Mouse (Mus musculus): ENCODE measurements around the gene Prr12.

- TF ChIP-seq CTCF (IDR thresholded peaks at IDR 0.05; ENCODE audit: low read depth) (no peak), EP300 (optimal IDR thresholded peaks at IDR 0.05) (no peak)
Observed at GRCm38 (mm10) chr7:45102441-45102840, 49.8 kb upstream of the Prr12 start.

Data from stomach, postnatal 0 days (tissue).